Mouse (Mus musculus) heart, postnatal 10 days (tissue): ENCODE results near the gene Atp1b2. TPM values are rescaled to one million over a fixed set of nuclear protein-coding genes. Genes with fewer than 3 reads are reported as not detected.

ENCODE experiments used
- DNase-seq, 2 experiments: peaks; one replicate each; pipeline ENCODE4 v3.0.0; 2021
- intact Hi-C: fragments of 180-260 bp; cut with DNase I; formaldehyde crosslinking; loops from one replicate; pipeline ENCODE4 v1.15.1; 2025
- total RNA-seq, 2 experiments: library from RNA; stranded (reverse); gene quantifications; 2 replicates each; pipeline ENCODE4 v1.2.3; 2021

Gene Atp1b2
- total RNA-seq, 2 experiments from 2014 or later: 29.9 to 36.5 TPM

DNA sequence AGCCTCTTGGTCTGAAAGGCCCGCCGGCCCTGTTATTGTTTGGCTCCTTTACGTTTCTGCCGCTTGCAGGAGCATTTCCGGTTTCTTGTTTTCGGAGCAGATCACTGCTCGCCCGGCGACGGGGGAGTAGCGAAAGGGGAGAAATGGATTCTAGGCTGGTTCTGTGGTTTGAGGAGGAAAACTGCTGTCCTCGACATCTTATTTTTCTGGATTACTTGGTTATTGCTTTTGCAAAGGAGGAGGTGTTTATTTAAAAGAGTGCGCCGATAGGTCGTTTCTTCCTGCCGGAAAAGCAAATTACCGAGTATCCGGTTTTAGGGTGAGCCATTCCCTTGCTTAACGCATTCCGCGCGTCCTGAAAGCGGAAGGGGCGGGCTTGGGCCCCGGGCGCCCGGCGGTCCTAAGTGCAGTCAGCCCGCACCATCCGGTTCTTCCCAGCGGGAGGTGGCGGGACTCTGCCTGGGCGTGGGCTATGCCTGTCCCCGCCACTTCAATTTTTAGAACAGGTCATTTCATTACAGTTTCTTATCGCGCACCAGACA, 24.5 kb downstream of the Atp1b2 start:
- intact Hi-C loops: loop anchor here (2.0 kb wide), 1 partner anchor 26 kb away; no protein-coding TSS in a partner anchor
- peak; percentile 94 to 95 for DNase-seq

DNA sequence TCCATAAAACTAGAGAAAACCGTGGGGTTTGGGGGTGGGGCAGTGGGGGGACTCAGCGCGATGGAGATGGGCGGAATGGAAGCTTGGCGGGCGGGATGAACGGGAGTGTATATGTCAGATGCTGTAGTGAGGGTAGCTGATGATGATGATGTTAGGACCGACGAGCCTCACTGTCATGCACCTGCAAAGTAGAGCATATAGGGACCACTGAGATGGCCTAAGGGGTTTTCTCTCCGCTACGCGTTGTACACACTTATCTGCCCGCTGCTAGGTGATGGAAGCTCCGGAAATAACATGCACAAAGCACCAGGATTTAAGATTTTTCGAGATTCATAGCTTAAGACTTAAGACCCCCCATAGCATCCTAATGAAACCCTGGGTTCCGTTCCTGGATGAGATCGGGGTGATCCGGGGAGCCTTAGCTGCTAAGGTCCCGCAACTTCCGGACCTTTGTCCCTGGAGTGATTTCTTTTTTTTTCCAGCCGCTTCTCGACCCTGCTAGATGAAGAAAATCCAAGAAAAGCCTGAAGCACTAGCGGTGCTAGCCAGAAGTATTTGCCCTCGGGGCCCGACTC, 25.1 kb downstream of the Atp1b2 start:
- intact Hi-C loops: loop anchor here (2.0 kb wide), 1 partner anchor 26 kb away; no protein-coding TSS in a partner anchor
- no peak for DNase-seq

DNA sequence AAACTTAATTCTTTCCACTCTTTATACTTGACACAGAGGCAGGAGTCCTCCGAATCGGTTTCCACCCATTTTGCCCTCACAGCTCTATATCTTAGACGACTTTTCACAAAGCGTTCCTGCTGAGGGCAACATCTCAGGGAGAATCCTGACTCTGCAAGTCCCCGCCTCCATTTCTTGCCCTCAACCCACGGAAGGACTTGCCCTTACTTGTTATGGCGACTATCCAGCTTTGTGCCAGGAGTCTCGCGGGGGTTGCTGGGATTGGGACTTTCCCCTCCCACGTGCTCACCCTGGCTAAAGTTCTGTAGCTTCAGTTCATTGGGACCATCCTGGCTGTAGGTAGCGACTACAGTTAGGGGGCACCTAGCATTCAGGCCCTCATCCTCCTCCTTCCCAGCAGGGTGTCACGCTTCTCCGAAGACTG, 25.6 kb downstream of the Atp1b2 start, which contains the start of the genes Wrap53 and Trp53:
Gene Wrap53, minus strand, starts transcription at position 165 of the 424 bp plus-strand sequence.
Gene Trp53, plus strand, starts transcription at position 269 of the 424 bp plus-strand sequence.
- peak; percentile 95 to 96 for DNase-seq
- intact Hi-C loops: loop anchor here (2.0 kb wide), 1 partner anchor 27 kb away; no protein-coding TSS in a partner anchor

DNA sequence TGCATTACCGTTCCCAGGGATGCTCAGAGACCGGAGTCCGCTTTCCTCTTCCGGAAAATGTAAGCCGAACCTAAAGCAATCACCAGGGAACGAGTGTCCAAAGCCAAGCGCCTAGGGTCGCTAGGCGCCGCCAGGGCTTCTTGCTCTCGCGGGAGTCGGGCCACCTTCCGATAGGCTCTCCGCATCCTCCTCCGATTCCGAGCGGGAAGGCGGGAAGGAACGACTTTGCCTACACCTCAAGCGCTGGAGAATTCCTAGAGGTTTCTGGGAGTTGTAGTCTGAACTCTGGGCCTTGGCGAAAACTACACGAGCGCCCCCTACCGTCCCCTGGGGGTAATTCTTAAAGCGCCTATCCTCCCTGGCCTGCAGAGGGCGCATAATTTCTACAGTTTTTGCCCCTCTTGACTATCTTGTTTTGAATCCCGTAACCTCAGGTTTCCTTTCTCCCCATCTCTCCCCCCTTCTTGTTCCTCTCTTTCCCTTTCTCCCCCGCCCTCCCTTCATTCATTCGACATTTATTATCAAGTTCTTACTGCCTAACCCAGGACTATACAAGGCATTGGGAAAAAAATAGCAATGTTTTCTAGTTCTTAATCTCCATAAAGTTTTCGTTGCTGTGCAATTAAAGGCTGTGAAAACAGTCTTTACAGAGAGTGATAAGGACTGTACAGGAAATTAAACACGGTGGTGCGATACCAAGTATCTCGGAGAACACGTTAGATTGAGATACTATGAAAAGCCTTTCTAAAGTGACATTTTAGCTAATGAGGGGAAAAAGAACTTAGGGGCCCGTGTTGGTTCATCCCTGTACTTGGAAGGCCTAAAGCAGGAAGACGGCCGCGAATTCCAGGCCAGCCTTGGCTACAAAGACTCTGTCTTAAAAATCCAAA, 26.4 kb downstream of the Atp1b2 start:
- intact Hi-C loops: loop anchor here (1.0 to 5.0 kb wide), 4 partner anchors 27 to 312 kb away; no protein-coding TSS in a partner anchor

DNA sequence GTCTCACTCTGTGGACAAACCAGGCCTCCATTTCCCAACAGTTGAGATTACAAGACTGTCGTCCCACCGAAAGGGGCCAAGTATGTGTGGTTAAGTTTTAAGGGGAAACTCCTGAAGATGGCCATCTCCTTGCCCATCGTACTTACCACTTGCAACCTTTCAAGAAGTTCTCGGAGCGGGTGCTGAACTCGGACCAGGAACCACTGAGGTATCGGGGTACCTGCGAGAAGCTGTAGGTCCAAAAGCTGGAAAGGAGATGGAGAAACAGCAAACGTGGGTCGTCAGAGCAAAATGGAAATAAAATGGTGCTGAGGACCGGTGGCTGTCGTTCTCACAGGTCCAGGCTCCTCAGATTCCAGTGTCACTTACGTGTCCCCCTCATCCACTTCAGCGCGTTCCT, 27.4 kb downstream of the Atp1b2 start:
- intact Hi-C loops: loop anchor here (2.0 to 5.0 kb wide), 2 partner anchors 32 to 311 kb away; no protein-coding TSS in a partner anchor
- no peak for DNase-seq

More for the DNA sequence above, 26.4 kb downstream of the Atp1b2 start:
- DNase-seq: peak; percentile 97 to 98

DNA sequence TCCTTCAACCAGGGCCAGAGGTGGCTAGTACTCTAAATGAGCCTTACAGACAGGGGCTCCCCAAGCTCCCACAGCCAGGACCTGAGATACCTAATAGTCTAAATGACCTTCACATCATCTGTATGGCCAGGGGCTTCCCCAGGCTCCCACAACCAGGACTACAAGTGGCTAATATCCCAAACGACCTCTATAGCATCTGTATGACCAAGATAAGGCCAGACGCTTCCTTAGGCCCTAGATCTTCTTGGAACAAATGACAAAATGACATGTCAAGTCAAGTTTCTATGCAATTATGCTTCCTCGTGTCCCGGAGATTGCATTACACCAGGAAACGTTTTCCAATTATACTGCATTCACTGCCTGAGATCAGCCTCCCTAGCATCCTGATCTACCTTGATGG, 29.4 kb downstream of the Atp1b2 start:
- DNase-seq: no peak
- intact Hi-C loops: loop anchor here (5.0 kb wide), 1 partner anchor 309 kb away; no protein-coding TSS in a partner anchor

DNA sequence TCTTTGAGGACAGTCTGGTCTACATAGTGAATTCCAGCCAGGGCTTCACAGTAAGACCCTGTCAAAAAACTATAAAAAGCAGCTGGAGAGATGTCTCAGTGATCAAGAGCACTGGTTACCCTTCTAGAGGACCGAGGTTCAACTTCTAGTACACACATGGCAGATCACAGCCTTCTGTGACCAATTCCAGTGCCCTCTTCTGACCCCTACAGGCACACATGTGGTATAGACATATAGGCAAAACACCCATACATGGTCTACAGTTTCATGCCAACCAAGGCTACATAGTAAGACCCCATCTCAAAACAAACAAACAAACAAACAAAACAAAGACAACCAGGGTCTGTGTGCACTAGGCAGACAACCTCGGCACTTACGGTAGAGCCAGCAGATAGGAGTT, 30.5 kb downstream of the Atp1b2 start:
- peak; percentile 30 to 37 for DNase-seq
- intact Hi-C loops: loop anchor here (5.0 kb wide), 1 partner anchor 308 kb away; no protein-coding TSS in a partner anchor

DNA sequence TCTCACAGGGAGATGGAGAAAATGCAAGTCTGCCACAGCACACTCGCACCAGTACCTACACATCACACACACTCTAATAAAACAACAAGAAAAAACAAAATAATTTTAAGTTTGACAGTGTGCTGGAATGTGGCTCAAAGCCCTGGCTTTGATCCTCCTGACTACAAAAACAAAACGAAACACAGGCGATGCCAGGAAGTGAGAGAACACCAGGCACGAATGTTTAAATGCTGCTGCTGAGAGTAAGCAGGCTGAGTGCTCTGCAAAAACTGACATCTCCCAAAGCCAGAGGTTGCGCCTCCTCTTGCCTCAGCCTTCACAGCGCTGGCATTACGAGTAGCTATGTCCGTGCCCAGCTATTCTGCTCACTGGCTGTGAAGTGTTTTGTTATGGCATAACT, 40.6 kb downstream of the Atp1b2 start:
- no peak for DNase-seq
- intact Hi-C loops: no loop called here

DNA sequence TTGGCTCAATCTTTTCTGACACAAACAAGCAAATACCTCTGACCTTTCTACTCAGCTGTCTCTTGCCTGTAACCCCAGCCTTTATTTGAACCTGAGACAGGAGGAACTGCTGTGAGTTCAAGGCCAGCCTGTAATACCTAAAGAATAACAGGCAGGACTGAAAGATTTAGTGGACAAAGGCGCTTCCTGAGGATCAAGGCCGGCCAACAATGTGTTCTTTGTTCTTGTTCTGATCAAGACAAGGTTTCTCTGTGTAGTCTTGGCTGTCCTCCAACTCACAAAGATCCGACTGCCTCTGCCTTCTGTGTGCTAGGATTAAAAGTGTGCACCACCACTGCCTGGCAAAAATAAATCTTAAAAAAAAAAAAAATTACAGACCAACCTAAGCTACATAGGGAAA, 41.4 kb downstream of the Atp1b2 start:
- intact Hi-C loops: no loop called here
- DNase-seq: no peak

DNA sequence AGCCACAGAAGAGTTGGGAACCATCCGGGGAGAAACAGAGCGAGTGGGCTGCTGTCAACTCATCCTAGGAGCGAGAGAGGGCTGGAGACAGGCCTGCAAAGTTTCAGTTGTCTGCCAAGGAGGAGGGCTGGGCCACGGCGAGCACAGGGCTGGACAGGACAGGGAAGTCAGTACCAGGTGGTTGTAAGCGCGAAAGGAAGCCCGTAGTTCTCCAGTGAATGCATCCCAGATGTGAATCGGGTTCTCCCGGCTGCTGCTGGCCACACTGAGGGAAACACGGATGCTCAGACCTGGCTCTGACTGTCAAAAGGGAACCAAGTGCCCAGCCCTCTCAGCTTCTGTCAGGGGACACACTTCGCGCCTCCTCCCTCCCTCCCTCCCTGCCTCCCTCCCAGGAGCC, 42.4 kb downstream of the Atp1b2 start:
- no peak for DNase-seq
- intact Hi-C loops: no loop called here

DNA sequence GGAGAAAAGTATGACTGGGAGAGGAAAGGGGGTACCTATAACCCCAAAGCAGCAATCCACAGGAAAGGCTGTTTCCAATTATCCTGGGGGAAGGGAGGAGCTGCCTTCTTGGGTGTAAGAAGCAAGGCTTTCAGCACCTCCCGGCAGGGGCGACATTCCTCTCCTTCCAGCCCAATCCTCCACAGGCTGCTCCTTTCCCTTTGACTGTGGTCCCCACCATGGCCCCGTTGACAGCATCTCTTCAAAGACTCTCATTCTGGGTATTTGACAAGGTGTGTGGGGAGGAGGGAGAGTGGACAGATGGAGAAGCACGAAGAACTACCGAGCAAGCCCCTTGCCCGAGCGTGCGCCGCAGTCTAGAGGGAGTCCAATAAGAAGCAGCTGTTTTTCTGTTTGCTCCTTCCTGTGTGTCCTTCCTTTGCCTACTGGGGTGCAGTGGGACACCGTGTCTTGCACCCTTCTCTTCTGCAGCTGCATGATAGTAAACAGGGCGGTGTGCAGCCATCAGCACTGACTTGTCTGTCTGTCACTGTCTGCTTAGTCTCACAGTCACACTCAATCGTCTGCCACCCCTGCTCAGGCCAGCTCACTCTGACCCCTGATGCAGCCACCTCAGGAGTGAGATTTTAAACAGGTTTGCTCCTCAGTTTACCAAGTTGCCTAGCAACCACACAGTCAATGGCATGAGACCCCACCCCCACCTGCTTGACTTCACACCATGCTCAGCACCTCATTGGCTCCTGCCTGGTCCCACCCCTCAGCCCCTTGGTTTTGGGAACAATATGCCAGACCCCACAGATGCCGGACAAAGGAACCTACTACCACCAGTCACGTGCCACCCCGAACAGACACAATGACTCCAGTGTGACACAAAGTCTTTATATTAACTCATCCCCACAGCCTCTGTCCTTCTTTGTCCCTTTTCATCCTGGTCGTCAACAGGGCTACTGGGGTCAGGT, 44.6 kb downstream of the Atp1b2 start:
- intact Hi-C loops: no loop called here
- no peak for DNase-seq

DNA sequence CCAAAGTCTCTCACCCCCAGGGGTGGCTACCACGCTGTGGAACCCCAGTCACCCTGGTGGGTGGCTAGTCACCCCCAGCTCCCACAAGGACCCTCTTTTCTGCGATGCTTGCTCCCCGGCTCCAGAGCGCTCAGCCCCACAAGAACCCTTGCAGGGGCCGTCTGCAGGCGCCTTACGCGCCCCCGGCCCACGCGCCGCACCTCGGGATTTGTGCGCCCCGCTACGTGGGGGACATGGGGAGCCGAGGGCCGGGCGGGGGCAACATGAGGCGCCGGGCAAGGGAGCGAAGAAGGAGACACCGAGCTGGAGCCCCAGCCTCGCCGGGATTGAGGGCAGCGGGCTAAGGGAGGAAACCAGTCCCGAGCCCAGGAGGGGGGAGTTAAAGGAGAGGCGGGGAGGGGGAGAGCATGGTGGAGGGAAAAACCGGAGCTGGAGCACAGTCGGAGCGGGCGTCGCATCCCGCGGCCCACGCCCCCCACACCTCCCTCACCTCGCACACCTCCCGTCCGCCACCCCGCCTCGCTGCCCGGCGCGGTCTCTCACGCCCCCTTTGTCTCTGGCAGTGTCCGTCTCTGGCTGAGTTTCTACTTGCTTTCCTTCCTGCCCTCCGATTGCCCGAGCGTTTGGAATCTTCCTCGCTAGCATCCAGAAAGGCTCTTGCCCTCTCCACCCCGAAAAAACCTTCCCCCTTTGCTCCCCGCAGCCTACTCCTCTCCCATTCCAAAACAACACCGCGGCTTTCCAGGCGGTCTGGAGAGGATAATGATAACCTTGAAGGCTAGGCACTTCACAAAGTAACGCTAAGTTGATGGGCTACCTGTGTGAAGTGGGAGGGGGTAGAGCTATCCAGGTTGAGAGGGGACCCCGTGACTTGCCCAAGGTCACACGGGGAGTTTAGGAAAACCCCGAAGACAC, 45.6 kb downstream of the Atp1b2 start, which contains the start of gene Efnb3:
Gene Efnb3, minus strand, starts transcription at position 355 of the 915 bp plus-strand sequence.
- DNase-seq: peak; percentile 55 to 67
- intact Hi-C loops: no loop called here

DNA sequence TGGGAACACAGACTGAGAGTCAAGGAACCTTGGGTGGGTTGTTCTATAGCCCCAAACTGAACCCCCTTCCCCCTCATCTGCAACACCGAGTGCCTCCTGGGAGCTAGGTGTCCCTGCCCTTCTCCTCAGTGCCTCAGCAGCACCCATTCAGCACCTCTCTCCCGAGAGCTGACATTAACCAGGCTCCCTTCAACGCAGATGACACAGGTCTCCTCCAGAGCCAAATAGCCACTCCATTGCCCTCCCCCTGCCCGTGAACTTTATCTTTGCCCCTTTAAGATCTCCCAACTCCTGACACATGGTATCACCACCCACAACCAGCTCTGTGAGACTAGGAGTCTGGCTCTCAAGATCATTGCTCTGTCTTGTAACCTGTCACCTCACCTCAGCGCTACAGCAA, 46.6 kb downstream of the Atp1b2 start:
- peak; percentile 81 to 84 for DNase-seq
- intact Hi-C loops: no loop called here

DNA sequence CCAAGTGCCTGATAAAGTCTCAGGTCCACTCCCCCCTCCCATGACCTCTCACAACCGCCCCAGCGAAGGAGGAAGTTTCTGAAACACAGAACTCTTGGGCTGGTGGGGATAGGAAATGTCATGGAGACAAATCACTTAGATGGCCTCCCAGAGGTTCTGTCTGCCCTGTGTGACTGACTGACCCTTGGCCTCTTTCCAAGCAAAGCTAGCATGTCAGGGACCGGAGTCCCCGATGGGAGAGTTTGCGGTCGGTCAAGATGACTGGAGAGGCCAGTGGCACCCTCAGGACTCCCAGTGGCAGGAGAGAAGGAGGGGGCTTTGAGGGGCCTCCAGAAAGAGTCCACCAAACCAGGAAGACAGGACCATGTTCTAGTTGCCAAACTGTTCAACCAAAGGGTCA, 47.0 kb downstream of the Atp1b2 start:
- intact Hi-C loops: no loop called here
- peak; percentile 33 to 47 for DNase-seq

DNA sequence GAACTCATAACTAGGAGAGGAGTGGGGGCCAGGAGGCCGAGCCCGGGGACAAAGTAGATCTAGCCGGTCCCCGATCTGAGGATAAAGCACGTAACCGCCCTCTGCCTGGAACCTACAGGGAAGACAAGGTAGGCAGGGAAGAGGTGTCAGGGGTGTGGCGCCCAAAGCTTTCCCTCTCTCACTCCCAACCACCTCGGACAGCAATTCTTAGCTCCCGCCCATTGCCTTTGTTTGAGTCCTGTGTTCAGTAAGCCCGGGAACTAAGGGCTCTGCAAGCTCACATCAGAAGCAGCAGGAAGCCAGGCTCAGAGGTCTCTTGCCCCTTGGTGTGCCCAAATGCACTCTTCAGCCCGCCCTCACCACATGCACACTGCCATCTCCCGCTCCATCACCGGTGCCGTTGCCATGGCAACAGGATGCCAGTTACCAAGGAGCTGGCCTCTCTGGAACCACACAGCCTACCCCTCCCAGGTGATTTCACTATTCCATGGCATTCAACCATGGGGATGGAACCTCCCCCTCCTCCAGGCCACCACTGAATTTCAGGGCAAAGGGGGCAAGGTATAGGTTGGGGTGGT, 48.3 kb downstream of the Atp1b2 start:
- intact Hi-C loops: no loop called here

DNA sequence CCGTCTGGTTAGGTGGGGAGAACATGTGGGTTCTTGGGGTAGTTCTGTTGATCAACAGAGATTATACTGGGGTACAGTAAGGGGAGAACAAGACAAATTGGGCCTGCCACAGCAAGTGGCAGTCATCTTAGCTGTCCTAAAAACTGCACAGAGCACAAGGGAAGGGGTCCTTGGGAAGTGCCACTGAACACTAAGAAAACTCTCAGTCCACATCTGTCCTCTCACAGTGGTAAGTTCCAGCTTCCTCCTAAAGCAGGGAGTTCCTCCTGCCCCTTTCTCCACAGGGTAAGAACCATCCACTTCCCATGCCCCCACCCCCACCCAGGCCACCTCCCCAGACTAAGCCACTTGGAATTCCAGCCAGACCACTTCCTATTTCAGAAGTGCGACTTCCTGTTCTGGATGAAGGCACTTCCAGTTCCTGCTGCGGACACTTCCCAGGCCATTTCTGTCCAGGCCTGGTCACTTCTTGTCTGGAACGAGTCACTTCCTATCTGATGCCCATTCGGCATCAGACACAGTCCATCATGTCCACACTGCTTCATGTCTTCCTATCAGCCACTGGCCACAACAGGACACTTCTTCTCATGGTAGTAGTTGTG, 51.1 kb downstream of the Atp1b2 start:
- DNase-seq: peak in 1 of 2 experiments; percentile 15
- intact Hi-C loops: no loop called here

More for the DNA sequence above, 48.3 kb downstream of the Atp1b2 start:
- no peak for DNase-seq

DNA sequence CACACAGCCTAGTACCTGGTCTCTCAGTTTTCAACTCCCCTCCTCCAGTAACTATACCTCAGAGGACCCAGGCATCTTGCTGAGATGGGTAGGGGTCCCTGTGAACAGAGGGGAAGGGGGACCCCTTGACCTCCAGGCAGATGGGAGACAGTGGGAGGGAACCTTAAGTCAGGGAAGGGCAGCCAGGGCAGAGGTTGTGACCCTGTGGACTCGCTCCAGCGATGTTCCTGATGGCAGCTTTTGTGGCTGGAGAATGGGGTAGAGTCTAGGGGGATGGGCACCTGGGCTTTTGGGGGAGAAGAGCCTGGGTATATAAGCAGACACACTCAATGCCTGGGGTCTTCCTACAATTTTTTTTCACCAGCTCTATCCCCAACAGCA, 52.4 kb downstream of the Atp1b2 start:
- DNase-seq: no peak
- intact Hi-C loops: no loop called here
